24 mouse cellular contexts compared by ENCODE assay signal in genomic region chr2:172786297-172786696, GRCm38 (mm10).
"Had no signal": no experiment of that assay in that cellular context is flagged by ENCODE, and none has a peak within 500 bp of the region (broad histone marks: within the 10 kb centered on the region; RNA-seq: fewer than 3 reads in every experiment).

No protein-coding gene starts in this region.

- H3K4me2 ChIP-seq: limb, embryonic 12.5 days; limb, embryonic 15.5 days; liver, embryonic 11.5 days; lung, embryonic 14.5 days; midbrain, embryonic 12.5 days; midbrain, embryonic 15.5 days; neural tube, embryonic 12.5 days; neural tube, embryonic 15.5 days had no signal

- DNase-seq: kidney, adult 2 months; kidney, postnatal 25 days; layer of hippocampus, adult 9-11 months; layer of hippocampus, postnatal 36 days; liver, postnatal 0 days; lung, embryonic 14.5 days; right cerebral cortex, adult 18-20 months; right cerebral cortex, postnatal 14 days; spleen, adult 18-20 months; thymus, adult 18-20 months; thymus, postnatal 4 days had no signal

- H3K27ac ChIP-seq: kidney, postnatal 0 days; layer of hippocampus, adult 2 months; left cerebral cortex, adult 2 months; limb, embryonic 12.5 days; limb, embryonic 15.5 days; liver, embryonic 14.5 days; macrophage; midbrain, embryonic 12.5 days; midbrain, embryonic 15.5 days; neural tube, embryonic 12.5 days; neural tube, embryonic 15.5 days had no signal

- H3K4me3 ChIP-seq: layer of hippocampus, adult 2 months; left cerebral cortex, adult 2 months; limb, embryonic 12.5 days; limb, embryonic 15.5 days; midbrain, embryonic 12.5 days; midbrain, embryonic 15.5 days; neural tube, embryonic 12.5 days; neural tube, embryonic 15.5 days had no signal

- H3K9ac ChIP-seq: limb, embryonic 12.5 days; limb, embryonic 15.5 days; liver, embryonic 14.5 days; liver, postnatal 0 days; lung, embryonic 14.5 days; midbrain, embryonic 12.5 days; midbrain, embryonic 15.5 days; neural tube, embryonic 12.5 days; neural tube, embryonic 15.5 days had no signal

- H3K4me1 ChIP-seq: neural tube, embryonic 12.5 days had no signal

- H3K36me3 ChIP-seq: limb, embryonic 12.5 days; limb, embryonic 15.5 days; midbrain, embryonic 12.5 days; midbrain, embryonic 15.5 days; neural tube, embryonic 12.5 days; neural tube, embryonic 15.5 days had no signal

- ATAC-seq: liver, postnatal 0 days; lung, postnatal 0 days; midbrain, embryonic 15.5 days had no signal

- H3K9me3 ChIP-seq: limb, embryonic 15.5 days; midbrain, embryonic 15.5 days; neural tube, embryonic 15.5 days had no signal
